Mouse (Mus musculus): ENCODE data around the gene Zfp341.

The Zfp341 gene

GRCm38 (mm10) chr2:154586405-154586804, 26.7 kb upstream of the Zfp341 start:
- no peak for DNase-seq (ENCODE audit: low spot score)

DNA sequence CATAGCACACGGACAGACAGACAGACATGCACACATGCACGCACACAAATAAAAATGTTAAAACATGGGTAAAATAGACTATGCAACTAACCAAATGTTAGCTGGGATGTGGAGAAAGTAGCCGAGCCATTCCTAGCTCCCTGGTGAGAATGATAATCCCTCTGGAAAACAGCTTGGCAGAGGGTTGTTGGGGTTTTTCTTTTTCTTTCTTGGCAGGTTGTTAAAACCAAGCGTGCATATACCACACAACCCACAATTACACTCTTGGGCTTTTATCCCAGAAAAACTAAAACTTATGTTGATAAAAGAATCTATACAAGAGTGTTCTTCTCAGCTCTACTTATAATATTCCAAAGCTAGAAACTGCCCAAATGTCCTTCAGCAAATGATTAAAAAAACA, 24.0 kb upstream of the Zfp341 start:
- DNase-seq (ENCODE audit: low spot score) = no peak

DNA sequence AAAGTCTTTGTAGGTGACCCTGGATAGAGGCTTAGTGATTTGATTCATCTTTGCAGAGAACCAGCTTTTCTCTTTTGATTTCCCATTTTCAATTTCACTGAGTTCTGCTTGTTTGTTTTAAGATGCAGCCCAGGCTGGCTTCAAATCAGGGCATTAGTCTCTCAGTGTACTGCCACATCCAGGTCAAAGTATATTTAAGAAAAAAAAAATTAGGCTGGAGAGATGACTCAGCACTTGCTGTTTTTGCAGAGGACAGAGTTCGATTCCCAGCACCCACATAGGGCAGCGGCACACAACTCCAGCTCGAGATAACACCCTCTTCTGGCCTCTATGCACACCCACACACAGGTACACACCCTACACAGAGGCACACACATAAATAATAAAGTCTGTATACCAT, 21.9 kb upstream of the Zfp341 start:
- DNase-seq (ENCODE audit: low spot score) = no peak

DNA sequence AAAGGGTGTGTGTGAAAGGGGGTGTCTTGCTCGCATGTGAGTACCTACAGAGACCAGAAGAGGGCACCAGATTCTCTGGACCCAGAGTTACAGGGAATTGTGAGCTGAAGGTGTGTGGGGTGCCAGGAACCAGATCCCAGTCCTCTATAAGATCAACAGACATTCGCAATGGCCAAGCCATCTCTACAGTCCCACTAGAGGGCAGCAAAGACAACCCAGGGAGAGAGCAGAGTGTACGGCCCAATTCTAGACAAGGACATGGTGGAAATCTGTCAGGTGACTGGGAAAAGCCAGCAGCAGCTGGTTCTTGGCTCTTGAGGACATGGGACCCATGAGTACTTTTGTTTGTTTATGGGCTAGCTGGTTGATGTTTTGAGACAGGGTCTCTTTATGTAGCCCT, 20.1 kb upstream of the Zfp341 start:
- no peak for DNase-seq (ENCODE audit: low spot score)

GRCm38 (mm10) chr2:154595775-154596174, 17.3 kb upstream of the Zfp341 start:
- DNase-seq (ENCODE audit: low spot score) = no peak

- DNase-seq (ENCODE audit: low spot score) = no peak
Observed at GRCm38 (mm10) chr2:154597399-154597798, 15.7 kb upstream of the Zfp341 start.

DNA sequence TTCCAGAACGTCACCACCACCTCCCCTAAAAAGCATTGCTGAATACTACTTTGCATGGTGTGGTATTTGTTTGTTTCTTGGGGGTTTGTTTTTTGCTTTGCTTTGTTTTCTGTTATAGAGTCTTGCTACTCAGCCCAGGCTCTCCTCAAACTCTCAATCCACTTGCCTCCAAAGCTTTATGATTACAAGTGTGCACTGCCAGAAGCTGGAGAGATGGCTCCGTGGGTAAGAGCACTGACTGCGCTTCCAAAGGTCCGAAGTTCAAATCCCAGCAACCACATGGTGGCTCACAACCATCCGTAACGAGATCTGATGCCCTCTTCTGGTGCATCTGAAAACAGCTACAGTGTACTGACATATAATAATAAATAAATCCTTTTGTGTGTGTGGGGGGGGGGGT, 12.5 kb upstream of the Zfp341 start:
- DNase-seq (ENCODE audit: low spot score) = no peak

DNA sequence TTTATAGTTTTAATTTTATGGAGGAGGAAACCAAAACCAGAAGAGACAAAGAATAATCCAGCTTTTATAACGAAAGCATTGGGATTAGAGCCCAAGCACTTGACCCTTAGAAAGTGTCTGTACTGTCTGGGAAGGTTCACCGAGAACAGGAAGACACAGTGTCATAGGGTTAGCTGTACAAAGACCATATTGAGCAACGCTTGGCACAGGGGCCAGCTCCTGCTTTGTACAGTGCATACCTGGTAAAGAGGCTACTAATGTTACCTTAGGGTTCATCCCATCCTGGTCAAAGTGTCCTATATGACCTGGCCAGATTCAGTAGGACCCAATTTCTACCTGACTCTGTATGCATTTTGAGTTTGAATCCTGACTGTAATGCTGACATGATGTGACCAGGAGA, 11.8 kb upstream of the Zfp341 start:
- no peak for DNase-seq (ENCODE audit: low spot score)

GRCm38 (mm10) chr2:154603007-154603637, 10.0 kb upstream of the Zfp341 start:
- no peak for DNase-seq (ENCODE audit: low spot score)

DNA sequence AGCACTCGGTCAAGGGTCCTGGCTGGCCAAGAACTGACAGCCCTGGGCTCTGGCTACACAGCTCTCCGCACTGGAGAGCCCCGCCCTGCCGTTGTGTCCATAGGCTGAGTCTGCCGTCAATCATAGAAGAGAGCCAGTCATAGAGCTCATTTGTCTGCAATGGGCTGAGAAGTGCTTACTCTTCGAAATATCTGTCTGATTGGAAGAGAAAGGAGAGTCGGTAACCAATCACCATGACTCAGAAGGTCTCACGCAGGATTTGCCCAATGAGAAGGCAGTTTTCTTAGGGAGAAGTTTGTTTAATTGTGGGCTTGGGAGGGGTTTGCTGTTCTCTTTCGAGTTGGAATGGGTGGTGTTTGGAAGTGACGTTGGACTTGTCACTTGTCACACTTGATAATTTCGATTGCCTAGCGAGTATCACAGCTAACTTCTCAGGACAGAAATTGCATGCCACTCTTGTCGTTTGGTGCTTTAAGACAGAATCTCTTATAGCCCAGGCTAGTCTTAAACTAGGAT, 9.4 kb upstream of the Zfp341 start, which contains the start of gene Pxmp4:
TSS of gene Pxmp4 (minus strand) at position 71 of the 516 bp plus-strand sequence.
- DNase-seq (ENCODE audit: low spot score) = peak; percentile 99

GRCm38 (mm10) chr2:154604156-154604555, 8.9 kb upstream of the Zfp341 start:
- DNase-seq (ENCODE audit: low spot score) = no peak

GRCm38 (mm10) chr2:154606965-154607364, 6.1 kb upstream of the Zfp341 start:
- DNase-seq (ENCODE audit: low spot score) = no peak

GRCm38 (mm10) chr2:154609050-154609767, 3.9 kb upstream of the Zfp341 start:
- DNase-seq (ENCODE audit: low spot score) = no peak

DNA sequence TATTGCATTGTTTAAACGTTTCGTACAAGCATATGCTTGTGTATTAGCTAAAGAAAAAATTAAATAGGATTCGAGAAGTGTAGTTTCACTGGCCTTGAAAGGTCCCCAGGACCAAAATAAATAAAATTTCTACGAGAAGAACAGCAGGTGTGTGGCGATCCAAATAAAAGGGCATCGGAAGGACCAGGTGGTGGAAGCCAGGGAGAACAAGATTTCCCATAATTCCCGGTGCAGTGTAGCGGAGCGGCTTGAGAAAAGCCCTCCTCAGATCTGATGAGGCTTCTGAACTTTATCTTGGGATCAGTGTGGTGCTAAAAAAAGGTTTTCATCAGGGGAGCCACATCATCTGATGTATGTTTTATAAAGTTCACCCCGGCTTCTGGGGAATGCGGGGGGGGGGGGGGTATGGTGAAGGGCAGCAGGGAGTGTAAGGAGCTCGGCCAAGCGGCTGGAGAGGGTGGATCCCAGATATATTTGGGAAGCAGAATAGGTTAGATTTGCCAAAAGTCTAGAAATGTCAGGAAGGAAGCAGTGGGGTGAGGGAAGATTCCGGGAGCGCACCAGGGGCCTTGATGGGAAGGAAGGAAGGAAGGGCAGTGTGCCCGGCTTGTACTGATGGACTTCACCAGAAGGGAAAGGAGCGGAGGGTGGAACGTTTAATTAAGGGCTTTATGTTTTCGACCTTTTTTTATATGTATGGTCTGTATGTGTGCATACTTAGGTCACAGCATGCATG, 1.9 kb downstream of the Zfp341 start:
- DNase-seq (ENCODE audit: low spot score) = no peak

DNA sequence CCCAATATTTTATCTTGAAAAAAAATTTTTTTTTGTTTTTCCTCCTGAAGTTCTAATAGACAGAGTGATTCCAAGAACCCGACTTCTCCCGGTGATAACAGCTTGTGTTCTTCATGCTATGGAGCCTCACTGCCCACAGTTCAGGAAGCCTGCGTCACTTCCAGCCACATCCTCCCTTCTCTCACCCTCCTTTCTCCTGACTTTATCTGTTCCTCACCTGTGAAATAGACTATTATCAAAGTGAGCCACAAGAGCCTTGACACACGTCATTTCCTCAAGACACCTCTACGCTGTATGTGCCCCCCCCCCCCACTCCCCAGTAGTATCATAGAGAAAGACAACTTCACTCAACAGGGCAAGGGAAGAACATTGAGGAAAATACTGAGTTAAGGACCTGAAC, 2.6 kb downstream of the Zfp341 start:
- DNase-seq (ENCODE audit: low spot score) = no peak

DNA sequence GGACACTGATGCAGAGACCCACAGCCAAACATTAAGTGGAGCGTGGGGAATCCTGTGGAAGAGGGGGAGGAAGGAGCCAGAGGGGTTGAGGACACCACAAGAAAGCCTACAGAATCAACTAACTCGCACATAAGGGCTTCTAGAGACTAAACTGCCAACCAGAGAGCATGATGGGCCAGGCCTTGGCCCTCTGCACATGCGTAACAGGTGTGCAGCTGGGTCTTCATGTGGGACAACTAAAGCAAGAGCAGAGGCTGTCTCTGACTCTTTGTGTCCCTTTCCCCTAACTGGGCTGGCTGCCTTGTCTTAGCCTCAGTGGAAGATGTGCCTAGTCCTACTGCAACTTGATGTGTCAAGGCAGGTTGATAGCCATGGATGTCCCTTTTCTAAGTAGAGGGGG, 4.0 kb downstream of the Zfp341 start:
- no peak for DNase-seq (ENCODE audit: low spot score)

DNA sequence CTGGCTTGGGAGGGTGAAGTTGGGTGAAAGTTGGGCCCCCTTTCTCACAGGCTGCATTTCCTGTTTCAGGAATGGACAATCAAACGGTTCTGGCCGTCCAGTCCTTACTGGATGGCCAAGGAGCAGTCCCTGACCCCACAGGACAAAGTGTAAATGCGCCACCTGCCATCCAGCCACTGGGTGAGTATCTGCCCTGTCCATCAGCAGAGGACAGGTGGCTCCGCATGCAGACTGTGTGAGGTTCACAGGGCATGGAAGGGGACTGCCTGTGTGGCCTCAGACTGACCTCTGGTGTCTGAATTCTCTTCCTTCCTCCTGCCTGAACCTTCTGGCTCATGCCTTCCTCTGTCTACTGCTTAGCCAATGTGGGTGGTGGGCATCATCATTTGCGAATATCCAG, 8.6 kb downstream of the Zfp341 start:
- DNase-seq (ENCODE audit: low spot score) = no peak

GRCm38 (mm10) chr2:154624137-154624536, 11.0 kb downstream of the Zfp341 start:
- DNase-seq (ENCODE audit: low spot score) = no peak

GRCm38 (mm10) chr2:154630531-154630930, 17.4 kb downstream of the Zfp341 start:
- DNase-seq (ENCODE audit: low spot score) = no peak

DNA sequence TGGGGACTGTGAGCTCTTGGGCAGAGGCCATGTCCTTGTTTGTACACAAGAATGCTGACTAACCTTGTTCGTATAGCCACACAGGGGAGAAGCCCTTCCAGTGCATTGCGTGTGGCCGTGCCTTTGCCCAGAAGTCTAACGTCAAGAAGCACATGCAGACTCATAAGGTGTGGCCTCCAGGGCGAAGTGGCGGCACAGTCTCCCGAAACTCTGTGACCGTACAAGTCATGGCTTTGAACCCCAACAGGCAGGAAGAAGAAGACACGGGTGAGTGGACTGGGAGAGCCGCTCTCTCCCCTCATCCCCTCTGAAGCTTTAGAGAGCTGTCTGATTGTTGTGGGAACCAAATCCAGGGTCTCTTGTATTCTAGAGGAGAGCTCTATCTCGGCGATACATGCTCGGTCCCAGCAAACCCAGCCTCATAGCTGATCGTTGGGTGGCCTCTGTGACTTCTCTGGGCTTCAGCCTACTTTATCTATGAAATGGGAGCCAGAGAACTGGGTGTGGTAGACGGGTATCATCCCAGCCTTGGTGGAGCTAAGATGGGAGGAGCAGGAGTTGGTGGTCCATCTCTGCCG, 19.2 kb downstream of the Zfp341 start:
- no peak for DNase-seq (ENCODE audit: low spot score)

DNA sequence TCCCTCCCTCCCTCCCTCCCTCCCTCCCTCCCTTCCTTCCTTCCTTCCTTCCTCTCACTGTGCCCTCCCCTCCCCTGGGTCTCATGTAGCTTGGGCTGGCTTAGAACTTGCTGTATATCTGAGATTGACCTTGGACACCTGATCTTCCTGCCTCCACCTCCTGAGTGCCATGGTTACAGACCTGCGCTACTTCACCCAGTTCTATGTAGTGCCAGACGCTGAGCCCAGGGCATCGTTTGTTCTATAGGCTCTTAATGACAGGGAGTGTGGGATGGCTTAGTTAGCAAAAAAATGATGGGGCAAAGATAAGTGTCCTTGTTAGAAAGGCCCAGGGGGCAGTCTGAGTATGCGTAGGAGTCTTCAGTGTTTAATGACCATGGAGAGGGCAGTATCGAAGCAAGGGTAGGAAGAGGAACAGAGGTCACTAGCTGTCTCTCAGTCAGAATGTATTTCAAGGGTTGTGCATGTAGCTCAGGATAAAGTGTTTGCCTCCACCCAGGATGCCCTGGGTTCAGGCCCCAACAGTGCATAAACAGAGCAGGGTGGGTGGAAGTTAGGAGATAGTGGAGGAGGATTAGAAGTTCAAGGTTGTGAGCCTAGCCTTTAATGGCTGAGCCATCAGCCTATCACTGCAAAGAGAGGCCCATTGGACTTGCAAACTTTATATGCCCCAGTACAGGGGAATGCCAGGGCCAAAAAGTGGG, 20.1 kb downstream of the Zfp341 start:
- no peak for DNase-seq (ENCODE audit: low spot score)

All from urinary bladder, postnatal 14 days (tissue).